Mouse (Mus musculus) ovary, adult 18-20 months (tissue): ENCODE measurements around the gene Zfp101.

Source experiments
- DNase-seq: peaks from one replicate; pipeline ENCODE4 v3.0.0; 2022; ENCODE audit warnings: low spot score, mixed read lengths

Gene Zfp101

GRCm38 (mm10) chr17:33394182-33395034, at the start of gene Zfp101:
Gene Zfp101, minus strand, starts transcription at chr17:33394641.
- DNase-seq = peak; percentile 82

- DNase-seq = no peak
These were observed 46.7 kb upstream of the Zfp101 start for GRCm38 (mm10) chr17:33441159-33441558.

GRCm38 (mm10) chr17:33439922-33440321, 45.5 kb upstream of the Zfp101 start:
- DNase-seq = no peak

GRCm38 (mm10) chr17:33439148-33439547, 44.7 kb upstream of the Zfp101 start:
- peak; percentile 29 for DNase-seq

DNA sequence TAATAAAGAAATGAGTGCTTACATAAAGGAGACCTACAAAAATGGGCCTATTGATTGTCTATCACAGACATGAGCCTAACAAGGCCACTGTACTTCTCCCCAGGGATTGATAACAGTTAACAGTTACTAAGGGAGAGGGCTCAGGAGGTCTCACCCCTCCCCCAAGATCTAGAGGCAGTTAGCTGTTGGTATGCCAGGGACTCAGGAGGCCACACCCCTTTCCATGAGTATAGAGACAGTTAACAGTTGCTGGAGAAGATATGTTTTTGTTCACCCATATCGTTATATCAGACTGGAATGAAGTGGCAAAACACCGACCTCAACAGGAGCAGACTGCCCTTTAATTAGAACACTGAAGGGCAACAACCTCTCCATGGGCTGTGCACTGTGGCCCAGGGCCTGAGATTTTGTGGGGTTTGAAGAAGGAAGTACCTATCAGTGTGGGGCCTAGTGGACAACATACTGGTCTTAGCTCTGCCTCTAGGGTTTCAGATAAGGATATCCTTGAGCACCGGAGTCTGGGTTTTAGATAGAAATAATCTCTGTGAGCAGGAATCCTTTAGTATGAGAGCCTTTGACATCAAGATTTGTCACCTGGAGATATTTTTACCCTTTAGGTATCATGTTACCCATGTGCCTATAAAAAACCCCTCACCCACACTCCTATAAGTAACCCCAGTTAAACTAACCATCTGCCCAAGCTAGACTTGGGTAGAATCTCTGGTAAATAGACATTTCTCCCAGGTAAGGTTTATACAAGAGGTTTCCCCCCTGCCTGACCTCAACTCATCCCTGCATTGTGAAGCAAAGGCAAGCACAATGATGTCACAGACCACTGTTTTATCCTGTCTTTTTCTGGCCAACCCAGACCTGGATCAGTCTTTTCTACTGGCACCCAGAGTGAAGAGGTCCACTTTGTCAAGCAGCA, 37.8 kb upstream of the Zfp101 start, which contains the start of gene Actl9:
TSS of gene Actl9 (plus strand) at position 878 of the 928 bp plus-strand sequence.
- no peak for DNase-seq

- DNase-seq = no peak
These were observed 2.2 kb downstream of the Zfp101 start for GRCm38 (mm10) chr17:33392271-33392670.

GRCm38 (mm10) chr17:33385705-33386104, 8.7 kb downstream of the Zfp101 start:
- DNase-seq = no peak

DNA sequence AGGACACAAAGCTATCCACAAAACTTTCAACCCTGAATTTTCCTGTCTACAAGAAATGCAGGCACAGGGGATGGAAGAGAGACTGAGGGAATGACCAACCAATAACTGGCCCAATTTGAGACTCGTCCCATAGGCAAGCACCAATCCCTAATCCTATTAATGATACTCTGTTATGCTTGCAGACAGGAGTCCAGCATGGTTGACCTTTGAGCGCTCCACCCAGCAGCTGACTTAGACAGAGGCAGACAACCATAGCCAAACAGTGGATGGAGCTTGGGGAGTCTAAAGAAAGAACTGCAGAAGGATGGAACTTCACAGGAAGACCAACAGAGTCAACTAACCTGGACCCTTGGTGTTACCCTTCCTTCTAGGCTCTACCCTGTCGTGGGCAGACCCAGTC, 21.6 kb downstream of the Zfp101 start:
- no peak for DNase-seq

- peak; percentile 69 for DNase-seq
These were observed 35.7 kb downstream of the Zfp101 start, which contains the start of gene Zfp81 for GRCm38 (mm10) chr17:33358411-33359384. Gene Zfp81, minus strand, starts transcription at chr17:33358878.

DNA sequence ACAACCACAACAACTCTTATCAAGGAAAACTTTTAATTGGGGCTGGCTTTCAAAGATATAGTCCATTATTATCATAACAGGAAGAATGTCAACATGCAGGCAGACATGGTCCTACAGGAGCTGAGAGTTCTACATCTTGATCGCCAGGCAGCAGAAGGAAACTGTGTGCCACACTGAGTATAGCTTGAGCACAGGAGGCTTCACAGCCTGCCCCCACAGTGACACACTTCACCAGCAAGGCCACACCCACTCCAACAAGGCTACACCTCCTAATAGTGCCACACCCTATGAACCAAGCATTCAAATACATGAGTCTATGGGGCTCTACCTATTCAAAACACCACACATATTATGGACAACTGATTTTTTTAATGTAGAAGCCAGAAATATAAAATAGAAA, 41.5 kb downstream of the Zfp101 start:
- DNase-seq = no peak
